Mouse (Mus musculus): ENCODE data around the gene Oxsm. TPM values are rescaled to one million over a fixed set of nuclear protein-coding genes. Genes with fewer than 3 reads are reported as not detected.

Gene Oxsm
- 8.8 TPM for polyA plus RNA-seq (2015; fragmentation: Illumina TruSeq; extraction: RNeasy Lipid Tissue Mini Kit (QIAGEN cat#74804); ENCODE audit: insufficient read depth, low replicate concordance)

GRCm38 (mm10) chr14:16249171-16249874 is at the start of gene Oxsm, which contains the start of gene Ngly1:
TSS of gene Oxsm (minus strand) at chr14:16249808.
TSS of gene Ngly1 (plus strand) at chr14:16249280.

Other genes starting within 250 kb of the Oxsm start
- 55.0 TPM for gene Ngly1, start 528 bp downstream of the Oxsm start, polyA plus RNA-seq (2015; fragmentation: Illumina TruSeq; extraction: RNeasy Lipid Tissue Mini Kit (QIAGEN cat#74804); ENCODE audit: insufficient read depth, low replicate concordance)
- 153 TPM for gene Top2b, start 115.4 kb upstream of the Oxsm start, polyA plus RNA-seq (2015; fragmentation: Illumina TruSeq; extraction: RNeasy Lipid Tissue Mini Kit (QIAGEN cat#74804); ENCODE audit: insufficient read depth, low replicate concordance)

Measured in spleen, adult 10 weeks (tissue).